Mouse (Mus musculus): ENCODE results near the gene Bcar1. TPM values are rescaled to one million over a fixed set of nuclear protein-coding genes. Genes with fewer than 3 reads are reported as not detected.

Bcar1 gene
- 34.9 and 35.3 TPM in 2 replicates for polyA plus RNA-seq (2014; fragmentation: Nextera tagmentation; extraction: Ambion mirVana)

GRCm38 (mm10) chr8:111743792-111744696, at the start of gene Bcar1:
Gene Bcar1, minus strand, starts transcription at chr8:111743809.
- ATAC-seq (ENCODE audit: low read depth): peak; percentile 66
- 21% methylated on average over 16 of the region's 40 CpGs for WGBS
- peaks cover 50% of the 10 kb centered on the region for H3K4me1 ChIP-seq (ENCODE audit: control insufficient read depth, insufficient read depth, low read length)

GRCm38 (mm10) chr8:111789639-111790038, 46.0 kb upstream of the Bcar1 start:
- peaks cover 22% of the 10 kb centered on the region for H3K4me1 ChIP-seq (ENCODE audit: control insufficient read depth, insufficient read depth, low read length)
- H3K4me2 ChIP-seq (ENCODE audit: low read depth, low read length): no peak overlapping the region
- no peaks in the 10 kb centered on the region for H3K9me3 ChIP-seq (ENCODE audit: control insufficient read depth, low read length)
- no peaks in the 10 kb centered on the region for H3K27me3 ChIP-seq (replicated peaks; ENCODE audit: control insufficient read depth, insufficient read depth, low read length)
- no peak for ATAC-seq (ENCODE audit: low read depth)
- H3K9ac ChIP-seq (ENCODE audit: low read depth, low read length): no peak overlapping the region
- peaks cover 8% of the 10 kb centered on the region; the same call in 1 of the 2 replicates for H3K36me3 ChIP-seq (ENCODE audit: control insufficient read depth, insufficient read depth, low read length)
- DNase-seq (ENCODE audit: low spot score): no peak
- no peak overlapping the region for H3K27ac ChIP-seq (replicated peaks; ENCODE audit: low read depth, low read length)
- no peak overlapping the region for H3K4me3 ChIP-seq (ENCODE audit: low read depth, low read length)

More at GRCm38 (mm10) chr8:111743792-111744696, at the start of gene Bcar1:
- no peaks in the 10 kb centered on the region for H3K27me3 ChIP-seq (replicated peaks; ENCODE audit: control insufficient read depth, insufficient read depth, low read length)
- H3K9me3 ChIP-seq (ENCODE audit: control insufficient read depth, low read length): no peaks in the 10 kb centered on the region
- no peaks in the 10 kb centered on the region for H3K36me3 ChIP-seq (ENCODE audit: control insufficient read depth, insufficient read depth, low read length)
- DNase-seq (ENCODE audit: low spot score): peak; percentile 80
- H3K27ac ChIP-seq (replicated peaks; ENCODE audit: low read depth, low read length): peak within 1 kb of the TSS; percentile 77
- H3K4me2 ChIP-seq (ENCODE audit: low read depth, low read length): peak within 1 kb of the TSS; percentile 76
- peak within 1 kb of the TSS; percentile 89 for H3K4me3 ChIP-seq (ENCODE audit: low read depth, low read length)
- peak within 1 kb of the TSS; percentile 95 for H3K9ac ChIP-seq (ENCODE audit: low read depth, low read length)

- ATAC-seq (ENCODE audit: low read depth) (no peak), DNase-seq (ENCODE audit: low spot score) (no peak)
- H3K4me3 ChIP-seq (ENCODE audit: low read depth, low read length): no peak overlapping the region
- no peaks in the 10 kb centered on the region for H3K27me3 ChIP-seq (replicated peaks; ENCODE audit: control insufficient read depth, insufficient read depth, low read length)
- H3K4me1 ChIP-seq (ENCODE audit: control insufficient read depth, insufficient read depth, low read length): peaks cover 22% of the 10 kb centered on the region
- H3K4me2 ChIP-seq (ENCODE audit: low read depth, low read length): no peak overlapping the region
- no peak overlapping the region for H3K9ac ChIP-seq (ENCODE audit: low read depth, low read length)
- peaks cover 3% of the 10 kb centered on the region; the same call in 1 of the 2 replicates for H3K36me3 ChIP-seq (ENCODE audit: control insufficient read depth, insufficient read depth, low read length)
- 52% methylated on average over 4 of the region's 4 CpGs for WGBS
- H3K27ac ChIP-seq (replicated peaks; ENCODE audit: low read depth, low read length): no peak overlapping the region
- no peaks in the 10 kb centered on the region for H3K9me3 ChIP-seq (ENCODE audit: control insufficient read depth, low read length)
Measured at GRCm38 (mm10) chr8:111789200-111789599, 45.6 kb upstream of the Bcar1 start.

- H3K4me1 ChIP-seq (ENCODE audit: control insufficient read depth, insufficient read depth, low read length): peaks cover 22% of the 10 kb centered on the region
- no peaks in the 10 kb centered on the region for H3K27me3 ChIP-seq (replicated peaks; ENCODE audit: control insufficient read depth, insufficient read depth, low read length)
Measured at GRCm38 (mm10) chr8:111788497-111788896, 44.9 kb upstream of the Bcar1 start.

GRCm38 (mm10) chr8:111788085-111788484, 44.5 kb upstream of the Bcar1 start:
- Histone ChIP-seq H3K27me3 (replicated peaks; ENCODE audit: control insufficient read depth, insufficient read depth, low read length) (no peaks in the 10 kb centered on the region), H3K4me2 (ENCODE audit: low read depth, low read length) (no peak overlapping the region), H3K9ac (ENCODE audit: low read depth, low read length) (no peak overlapping the region), H3K9me3 (ENCODE audit: control insufficient read depth, low read length) (no peaks in the 10 kb centered on the region), H3K4me3 (ENCODE audit: low read depth, low read length) (no peak overlapping the region), H3K4me1 (ENCODE audit: control insufficient read depth, insufficient read depth, low read length) (peaks cover 22% of the 10 kb centered on the region), H3K36me3 (ENCODE audit: control insufficient read depth, insufficient read depth, low read length) (0 out of 2 replicates have a peak, but pooled peaks cover 3% of the 10 kb centered on the region), H3K27ac (replicated peaks; ENCODE audit: low read depth, low read length) (peak overlapping the region; percentile 8; the same call in 1 of the 2 replicates)
- DNase-seq (ENCODE audit: low spot score): no peak
- 68% methylated on average over 5 of the region's 5 CpGs for WGBS
- ATAC-seq (ENCODE audit: low read depth): no peak

More at GRCm38 (mm10) chr8:111788497-111788896, 44.9 kb upstream of the Bcar1 start:
- no peak for DNase-seq (ENCODE audit: low spot score)
- no peak for ATAC-seq (ENCODE audit: low read depth)
- Histone ChIP-seq H3K36me3 (ENCODE audit: control insufficient read depth, insufficient read depth, low read length) (0 out of 2 replicates have a peak, but pooled peaks cover 3% of the 10 kb centered on the region), H3K27ac (replicated peaks; ENCODE audit: low read depth, low read length) (no peak overlapping the region), H3K9ac (ENCODE audit: low read depth, low read length) (no peak overlapping the region), H3K4me3 (ENCODE audit: low read depth, low read length) (no peak overlapping the region), H3K4me2 (ENCODE audit: low read depth, low read length) (no peak overlapping the region), H3K9me3 (ENCODE audit: control insufficient read depth, low read length) (no peaks in the 10 kb centered on the region)
- WGBS: 52% methylated on average over 3 of the region's 3 CpGs

- ATAC-seq (ENCODE audit: low read depth): no peak
- Histone ChIP-seq H3K9me3 (ENCODE audit: control insufficient read depth, low read length) (no peaks in the 10 kb centered on the region), H3K4me3 (ENCODE audit: low read depth, low read length) (no peak overlapping the region), H3K9ac (ENCODE audit: low read depth, low read length) (no peak overlapping the region), H3K27me3 (replicated peaks; ENCODE audit: control insufficient read depth, insufficient read depth, low read length) (no peaks in the 10 kb centered on the region), H3K4me2 (ENCODE audit: low read depth, low read length) (no peak overlapping the region), H3K27ac (replicated peaks; ENCODE audit: low read depth, low read length) (peak overlapping the region; percentile 8; the same call in 1 of the 2 replicates), H3K36me3 (ENCODE audit: control insufficient read depth, insufficient read depth, low read length) (0 out of 2 replicates have a peak, but pooled peaks cover 3% of the 10 kb centered on the region), H3K4me1 (ENCODE audit: control insufficient read depth, insufficient read depth, low read length) (peaks cover 22% of the 10 kb centered on the region)
- WGBS: 34% methylated on average over 4 of the region's 4 CpGs
- DNase-seq (ENCODE audit: low spot score): no peak
Measured at GRCm38 (mm10) chr8:111787683-111788082, 44.1 kb upstream of the Bcar1 start.

GRCm38 (mm10) chr8:111786701-111787588, 43.3 kb upstream of the Bcar1 start:
- Histone ChIP-seq H3K9me3 (ENCODE audit: control insufficient read depth, low read length) (no peaks in the 10 kb centered on the region), H3K27me3 (replicated peaks; ENCODE audit: control insufficient read depth, insufficient read depth, low read length) (no peaks in the 10 kb centered on the region), H3K27ac (replicated peaks; ENCODE audit: low read depth, low read length) (no peak overlapping the region), H3K9ac (ENCODE audit: low read depth, low read length) (no peak overlapping the region), H3K4me1 (ENCODE audit: control insufficient read depth, insufficient read depth, low read length) (peaks cover 22% of the 10 kb centered on the region), H3K4me2 (ENCODE audit: low read depth, low read length) (no peak overlapping the region), H3K36me3 (ENCODE audit: control insufficient read depth, insufficient read depth, low read length) (0 out of 2 replicates have a peak, but pooled peaks cover 3% of the 10 kb centered on the region), H3K4me3 (ENCODE audit: low read depth, low read length) (no peak overlapping the region)
- WGBS: 47% methylated on average over 13 of the region's 13 CpGs
- peak; percentile 37; the same call in 1 of the 2 replicates for ATAC-seq (ENCODE audit: low read depth)
- DNase-seq (ENCODE audit: low spot score): peak; percentile 43

GRCm38 (mm10) chr8:111786116-111786515, 42.5 kb upstream of the Bcar1 start:
- 93% methylated on average over 2 of the region's 2 CpGs for WGBS
- H3K36me3 ChIP-seq (ENCODE audit: control insufficient read depth, insufficient read depth, low read length): 0 out of 2 replicates have a peak, but pooled peaks cover 6% of the 10 kb centered on the region
- H3K9me3 ChIP-seq (ENCODE audit: control insufficient read depth, low read length): no peaks in the 10 kb centered on the region
- DNase-seq (ENCODE audit: low spot score) (no peak), ATAC-seq (ENCODE audit: low read depth) (no peak)
- H3K27ac ChIP-seq (replicated peaks; ENCODE audit: low read depth, low read length): no peak overlapping the region
- no peaks in the 10 kb centered on the region for H3K27me3 ChIP-seq (replicated peaks; ENCODE audit: control insufficient read depth, insufficient read depth, low read length)
- H3K4me2 ChIP-seq (ENCODE audit: low read depth, low read length): no peak overlapping the region
- no peak overlapping the region for H3K4me3 ChIP-seq (ENCODE audit: low read depth, low read length)
- H3K4me1 ChIP-seq (ENCODE audit: control insufficient read depth, insufficient read depth, low read length): peaks cover 22% of the 10 kb centered on the region
- no peak overlapping the region for H3K9ac ChIP-seq (ENCODE audit: low read depth, low read length)

Measured in embryonic facial prominence, embryonic 14.5 days (tissue).